Mouse (Mus musculus) thymus, adult 2 months (tissue): ENCODE data around the gene Smarcc2. TPM values are rescaled to one million over a fixed set of nuclear protein-coding genes. Genes with fewer than 3 reads are reported as not detected.

Experiments used
- DNase-seq: peaks from one replicate; pipeline ENCODE4 v3.0.0; 2021
- H3K27ac ChIP-seq: fragments of 200-500 bp; 2 replicates; pipeline ENCODE4 v1.5.1; 2012; ENCODE audit warnings: low read length, control low read depth; ENCODE audit not compliant: control insufficient read depth, insufficient read depth
- H3K27me3 ChIP-seq: fragments of 200-500 bp; 2 replicates; pipeline ENCODE4 v1.6.1; 2012; ENCODE audit warnings: mild to moderate bottlenecking, low read length, moderate library complexity, mixed read lengths; ENCODE audit not compliant: control insufficient read depth, insufficient read depth
- H3K36me3 ChIP-seq: fragments of 200-500 bp; 2 replicates; pipeline ENCODE4 v1.6.1; 2012; ENCODE audit warnings: mild to moderate bottlenecking, low read length, moderate library complexity; ENCODE audit not compliant: control insufficient read depth, insufficient read depth
- H3K4me1 ChIP-seq: fragments of 200-500 bp; replicated peaks from 2 replicates; pipeline ENCODE4 v1.6.1; 2012; ENCODE audit warnings: low read length; ENCODE audit not compliant: control insufficient read depth, insufficient read depth
- H3K4me3 ChIP-seq: fragments of 200-500 bp; 2 replicates; pipeline ENCODE4 v1.5.1; 2012; ENCODE audit warnings: mild to moderate bottlenecking, low read length, control low read depth, moderate library complexity; ENCODE audit not compliant: control insufficient read depth, insufficient read depth
- CTCF ChIP-seq: fragments of 200-500 bp; IDR thresholded peaks from 2 replicates; pipeline ENCODE4 v1.5.1; 2012; ENCODE audit warnings: mild to moderate bottlenecking, control low read depth, low read length, moderate library complexity, borderline replicate concordance; ENCODE audit not compliant: control insufficient read depth, poor library complexity, insufficient read depth; ENCODE audit errors: extremely low read depth
- POLR2A ChIP-seq: fragments of 200-500 bp; IDR thresholded peaks from 2 replicates; pipeline ENCODE4 v1.6.1; 2012; ENCODE audit warnings: mild to moderate bottlenecking, low read length, control low read depth, moderate library complexity; ENCODE audit not compliant: control insufficient read depth, poor library complexity, insufficient read depth; ENCODE audit errors: extremely low read depth
- WGBS: fragments of 180-500 bp; shearing (Covaris S2); methylation state at CpG from one replicate; pipeline ENCODE4 v1.1.7; 2018; 5-methylcytosine and 5-hydroxymethylcytosine counted together
- polyA plus RNA-seq: library from polyadenylated mRNA; depleted of rRNA; stranded (reverse); fragments of >200 nt; gene quantifications from 2 replicates; pipeline ENCODE4 v1.2.3, GENCODE M21; 2012

Gene Smarcc2
- polyA plus RNA-seq, 1 experiment = 176 TPM

GRCm38 (mm10) chr10:128486370-128486769 is 27.3 kb downstream of the Smarcc2 start:
- DNase-seq = no peak
- Histone ChIP-seq H3K36me3 (peaks cover 85% of the 10 kb centered on the region), H3K27me3 (no peaks in the 10 kb centered on the region), H3K4me3 (no peak overlapping the region), H3K27ac (no peak overlapping the region), H3K4me1 (peaks cover 2% of the 10 kb centered on the region)
- 93% methylated on average over 7 of the region's 7 CpGs for WGBS
- TF ChIP-seq CTCF (no peak), POLR2A (no peak)

GRCm38 (mm10) chr10:128487861-128488712 is 29.0 kb downstream of the Smarcc2 start:
- DNase-seq = no peak
- Histone ChIP-seq H3K27me3 (no peaks in the 10 kb centered on the region), H3K36me3 (peaks cover 69% of the 10 kb centered on the region), H3K4me1 (peaks cover 18% of the 10 kb centered on the region), H3K27ac (no peak overlapping the region), H3K4me3 (no peak overlapping the region)
- 97% methylated on average over 22 of the region's 22 CpGs for WGBS
- no peak for TF ChIP-seq CTCF
- TF ChIP-seq POLR2A = no peak

GRCm38 (mm10) chr10:128488776-128489175 is 29.7 kb downstream of the Smarcc2 start:
- DNase-seq = no peak
- H3K36me3 ChIP-seq = peaks cover 62% of the 10 kb centered on the region
- TF ChIP-seq CTCF = no peak
- TF ChIP-seq POLR2A = no peak
- H3K27me3 ChIP-seq = no peaks in the 10 kb centered on the region
- 98% methylated on average over 4 of the region's 4 CpGs for WGBS
- H3K4me3 ChIP-seq = no peak overlapping the region
- H3K27ac ChIP-seq = no peak overlapping the region
- peaks cover 18% of the 10 kb centered on the region for H3K4me1 ChIP-seq

GRCm38 (mm10) chr10:128489380-128489779 is 30.3 kb downstream of the Smarcc2 start:
- TF ChIP-seq CTCF = no peak
- Histone ChIP-seq H3K36me3 (peaks cover 58% of the 10 kb centered on the region), H3K27ac (no peak overlapping the region), H3K27me3 (no peaks in the 10 kb centered on the region), H3K4me1 (peaks cover 18% of the 10 kb centered on the region), H3K4me3 (no peak overlapping the region)
- no peak for DNase-seq
- 89% methylated on average over 5 of the region's 5 CpGs for WGBS

- Histone ChIP-seq H3K4me1 (peaks cover 22% of the 10 kb centered on the region), H3K36me3 (peaks cover 58% of the 10 kb centered on the region), H3K27me3 (no peaks in the 10 kb centered on the region), H3K27ac (no peak overlapping the region), H3K4me3 (no peak overlapping the region)
- WGBS = 90% methylated on average over 4 of the region's 4 CpGs
- TF ChIP-seq POLR2A = no peak
- no peak for TF ChIP-seq CTCF
- DNase-seq = no peak
Observed at GRCm38 (mm10) chr10:128489785-128490184, 30.7 kb downstream of the Smarcc2 start.

GRCm38 (mm10) chr10:128490232-128490631 is 31.2 kb downstream of the Smarcc2 start:
- no peaks in the 10 kb centered on the region for H3K27me3 ChIP-seq
- H3K36me3 ChIP-seq = peaks cover 58% of the 10 kb centered on the region
- H3K27ac ChIP-seq = no peak overlapping the region
- 93% methylated on average over 5 of the region's 5 CpGs for WGBS
- TF ChIP-seq POLR2A (no peak), CTCF (no peak)
- DNase-seq = no peak
- H3K4me3 ChIP-seq = no peak overlapping the region
- H3K4me1 ChIP-seq = peaks cover 27% of the 10 kb centered on the region
